Mouse (Mus musculus) lung, adult 2 months (tissue): Measurements from ENCODE around the gene Gys1.

ENCODE experiments used
- CTCF ChIP-seq: fragments of 200-500 bp; IDR thresholded peaks from 2 replicates; pipeline ENCODE4 v1.5.1; 2011; ENCODE audit warnings: mild to moderate bottlenecking, low read length, control low read depth; ENCODE audit not compliant: insufficient read depth
- POLR2A ChIP-seq: fragments of 200-500 bp; IDR thresholded peaks from 2 replicates; pipeline ENCODE4 v1.6.1; 2011; ENCODE audit warnings: low read depth, mild to moderate bottlenecking, control low read depth, low read length, borderline replicate concordance; ENCODE audit errors: extremely low read depth

- no peak for TF ChIP-seq CTCF
- TF ChIP-seq POLR2A, result no peak
Measured at GRCm38 (mm10) chr7:45467090-45467670, 32.5 kb downstream of the Gys1 start.
